Mouse (Mus musculus): ENCODE data around the gene Ak1.

GRCm38 (mm10) chr2:32646379-32647056, 25.0 kb downstream of the Ak1 start, which contains the start of gene Eng:
- TF ChIP-seq CHD2 (IDR thresholded peaks at IDR 0.05; ENCODE audit: low read depth, low read length), result no peak
- TF ChIP-seq ZNF384 (IDR thresholded peaks at IDR 0.05; ENCODE audit: low read depth, low read length), result no peak
- no peak for TF ChIP-seq ZC3H11A (IDR thresholded peaks at IDR 0.05; ENCODE audit: borderline replicate concordance, low read depth, low read length)
- no peak for TF ChIP-seq MAFK (IDR thresholded peaks at IDR 0.05; ENCODE audit: insufficient read depth, low read depth, low read length)

Measured in ES-E14 (cell line).